Mouse (Mus musculus) brain, embryonic 18.5 days (tissue): ENCODE data around the gene March1.

Source experiments
- DNase-seq: peaks from one replicate; pipeline ENCODE4 v3.0.0-alpha.2; 2012; ENCODE audit warnings: low read depth, low spot score

March1 gene

DNA sequence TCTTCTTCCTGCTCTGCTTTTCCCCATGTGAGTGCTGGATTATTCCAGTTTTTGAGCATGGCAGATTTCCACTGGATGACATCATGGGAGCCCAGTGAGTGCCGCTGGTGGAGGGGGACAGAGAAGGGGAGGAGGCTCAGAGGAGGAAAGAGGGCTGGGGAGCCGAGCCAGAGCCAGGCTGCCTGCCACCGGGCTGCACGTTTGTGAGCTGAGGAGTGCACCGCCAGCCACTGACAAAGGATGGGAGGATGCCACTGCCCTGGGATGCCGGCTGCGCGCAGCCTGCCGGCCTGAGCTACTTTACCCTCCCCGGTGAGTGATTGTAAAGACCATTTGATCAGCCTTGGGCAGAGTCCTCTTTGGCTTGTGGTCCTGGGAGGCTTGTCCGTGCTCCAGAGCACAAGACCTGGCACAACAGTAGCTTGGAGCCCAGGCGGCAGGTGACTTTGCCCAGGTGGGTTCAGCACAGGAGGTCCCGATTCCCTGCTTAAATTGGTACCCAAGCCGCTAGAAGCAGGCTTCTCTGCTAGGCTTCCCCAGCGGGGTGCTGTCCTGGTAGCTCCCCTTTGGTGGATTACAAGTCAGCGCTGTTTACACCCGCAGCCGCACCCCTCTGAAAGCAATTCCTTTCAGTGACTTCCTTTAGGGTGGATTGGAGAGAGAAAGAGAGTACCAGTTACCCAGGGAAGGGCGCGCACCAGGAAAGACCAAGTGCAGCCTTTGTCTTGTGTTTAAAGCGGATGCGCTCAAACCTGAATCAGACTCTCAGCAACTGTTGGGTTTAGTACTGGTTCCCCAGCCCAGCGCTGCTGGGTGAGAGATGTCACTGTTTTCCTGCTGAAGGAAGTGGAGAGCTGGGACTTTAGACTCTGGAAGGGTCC lies at the start of gene March1:
March1 (plus strand) TSS at position 30 of the 881 bp plus-strand sequence.
- DNase-seq = peak; percentile 66

- DNase-seq = no peak
Observed at GRCm38 (mm10) chr8:65586909-65587308, 30.8 kb upstream of the March1 start.

- DNase-seq = no peak
Observed at GRCm38 (mm10) chr8:65603241-65603640, 14.5 kb upstream of the March1 start.

- DNase-seq = no peak
Observed at GRCm38 (mm10) chr8:65609509-65609908, 8.2 kb upstream of the March1 start.

- peak; percentile 10 for DNase-seq
Observed at GRCm38 (mm10) chr8:65618966-65619365, 1.3 kb downstream of the March1 start.

GRCm38 (mm10) chr8:65644931-65645330 lies 27.2 kb downstream of the March1 start:
- DNase-seq = no peak

DNA sequence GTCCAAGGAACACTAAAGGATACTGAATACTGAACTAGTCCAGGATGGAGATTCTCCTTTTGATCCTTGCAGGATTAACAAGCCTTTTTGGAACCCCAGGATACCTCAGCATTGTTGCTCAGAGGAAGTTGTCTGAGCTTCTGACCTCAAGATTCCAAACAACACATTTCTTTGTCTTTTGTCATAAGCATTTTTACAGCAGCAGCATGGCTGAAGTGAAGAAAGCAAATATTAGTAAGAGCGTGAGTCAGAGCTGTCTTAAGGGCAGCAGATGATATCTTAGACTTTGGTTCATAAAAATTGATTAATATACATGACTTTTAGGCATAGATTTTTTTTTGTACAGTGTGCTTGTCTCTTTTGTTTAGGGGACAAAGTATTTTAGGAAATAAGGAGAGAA lies 27.8 kb downstream of the March1 start:
- no peak for DNase-seq

GRCm38 (mm10) chr8:65645945-65646344 lies 28.2 kb downstream of the March1 start:
- no peak for DNase-seq

- DNase-seq = no peak
Observed at GRCm38 (mm10) chr8:65655924-65656323, 38.2 kb downstream of the March1 start.

GRCm38 (mm10) chr8:65661885-65662284 lies 44.2 kb downstream of the March1 start:
- DNase-seq = no peak

- no peak for DNase-seq
Observed at GRCm38 (mm10) chr8:65665786-65666185, 48.1 kb downstream of the March1 start.

GRCm38 (mm10) chr8:65743066-65743465 lies 125.4 kb downstream of the March1 start:
- no peak for DNase-seq

GRCm38 (mm10) chr8:65775815-65776214 lies 158.1 kb downstream of the March1 start:
- peak; percentile 14 for DNase-seq

DNA sequence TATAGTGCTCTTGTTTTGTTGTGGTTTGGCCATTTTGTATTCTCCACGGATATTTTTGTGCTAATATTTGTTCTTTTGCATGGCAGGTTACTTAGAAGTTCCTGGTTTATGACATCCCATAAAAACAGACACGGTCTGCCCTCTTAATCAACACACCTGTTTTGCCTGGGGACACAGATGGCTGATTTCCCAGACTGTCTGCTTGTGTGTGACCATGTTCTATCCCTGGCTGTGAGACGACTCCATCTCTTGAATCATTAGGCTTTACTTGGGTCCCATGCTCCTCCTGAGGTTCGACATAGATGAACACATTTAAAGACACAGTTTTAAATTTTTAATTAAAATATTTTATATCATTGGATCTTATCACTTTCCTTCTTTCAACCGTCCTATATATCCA lies 163.5 kb downstream of the March1 start:
- no peak for DNase-seq

GRCm38 (mm10) chr8:65812971-65813370 lies 195.3 kb downstream of the March1 start:
- no peak for DNase-seq

DNA sequence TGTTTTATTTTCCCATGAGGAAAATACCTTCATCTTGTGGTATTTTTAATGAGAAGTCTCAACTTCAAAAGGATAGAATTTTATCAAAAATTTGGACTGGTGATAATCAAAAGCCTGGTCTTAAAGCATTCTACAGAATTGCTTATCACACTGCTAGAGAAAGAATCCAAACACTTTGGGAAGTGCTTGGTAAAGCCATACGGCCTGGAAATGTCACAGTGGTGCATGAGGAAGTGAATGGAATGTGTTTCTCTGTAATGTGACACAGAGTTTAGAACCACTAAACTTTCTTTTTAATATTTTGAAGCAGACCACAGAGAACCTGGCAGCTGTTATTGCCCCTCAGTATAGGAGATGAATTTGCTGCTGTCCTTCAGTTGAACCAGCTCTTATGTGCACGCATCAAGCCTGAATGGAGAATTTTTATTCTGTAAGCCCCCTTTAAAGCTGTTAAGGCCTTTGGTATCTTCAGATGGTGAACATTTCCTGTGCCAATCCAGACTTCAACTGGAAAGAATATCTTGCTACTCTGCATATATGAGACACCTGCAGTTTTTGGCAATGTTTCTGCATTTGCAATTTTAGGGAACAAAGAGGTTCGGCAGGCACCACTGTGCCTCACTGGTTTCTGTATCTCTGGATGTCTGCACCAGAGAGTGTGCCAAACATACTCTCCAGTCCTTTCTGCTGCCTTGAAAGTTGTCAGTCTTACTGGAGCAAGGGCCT lies 304.8 kb downstream of the March1 start:
- peak; percentile 55 for DNase-seq

GRCm38 (mm10) chr8:65956948-65957347 lies 339.2 kb downstream of the March1 start:
- DNase-seq = no peak

DNA sequence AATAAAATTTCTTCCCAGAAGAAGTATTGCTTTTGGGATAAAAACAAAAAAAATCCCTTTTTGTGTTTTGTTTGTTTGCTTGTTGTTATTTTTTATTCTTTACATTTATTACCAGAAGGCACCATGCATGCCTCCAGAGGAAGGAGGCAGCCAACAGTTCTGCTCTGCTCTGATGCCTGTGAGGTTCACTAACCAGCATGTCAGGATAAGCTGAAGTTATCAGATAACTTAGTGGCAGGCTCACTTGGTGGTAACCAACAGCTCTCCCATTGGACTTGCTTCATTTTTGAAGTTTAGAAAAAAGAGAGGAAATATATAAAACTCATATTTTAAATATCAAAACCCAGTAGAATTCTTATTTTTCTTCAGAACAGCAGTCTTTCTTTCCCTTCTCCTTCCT lies 339.8 kb downstream of the March1 start:
- DNase-seq = no peak

DNA sequence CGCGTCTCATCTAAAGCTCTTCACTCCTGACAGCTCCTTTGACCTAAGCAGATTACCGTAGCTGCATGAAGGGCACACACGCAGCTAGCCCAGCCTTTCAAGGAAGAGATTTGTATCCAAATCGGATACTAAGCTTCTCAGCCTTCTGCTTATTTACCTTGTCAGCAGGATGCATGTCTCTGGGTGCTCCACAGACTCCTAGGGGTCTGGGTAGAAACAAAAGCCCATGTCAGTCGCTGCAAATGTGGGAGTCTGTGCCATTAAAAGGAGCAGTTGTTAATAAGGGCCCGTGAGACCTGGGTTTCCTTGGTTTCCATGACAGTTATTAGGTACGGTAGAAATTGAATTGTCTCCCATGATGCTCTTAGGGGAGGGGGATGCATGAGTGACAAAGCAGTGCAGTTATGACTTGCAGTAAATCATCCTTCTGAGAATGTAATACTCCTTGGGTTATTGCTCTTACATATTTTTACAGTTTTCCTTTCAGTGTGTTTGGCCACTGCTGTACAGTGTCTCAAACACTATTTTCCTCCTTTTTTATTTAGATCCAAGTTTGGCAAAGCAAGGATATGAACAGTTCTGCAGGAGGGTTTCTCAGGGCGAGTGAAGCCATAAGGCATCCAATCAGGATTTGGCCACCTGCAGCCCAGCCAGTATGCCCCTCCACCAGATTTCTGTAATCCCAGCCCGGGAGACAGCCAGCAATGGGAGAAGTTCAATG lies 349.0 kb downstream of the March1 start:
- no peak for DNase-seq

- DNase-seq = no peak
Observed at GRCm38 (mm10) chr8:65967223-65967778, 349.6 kb downstream of the March1 start.

GRCm38 (mm10) chr8:65976905-65977304 lies 359.2 kb downstream of the March1 start:
- no peak for DNase-seq

DNA sequence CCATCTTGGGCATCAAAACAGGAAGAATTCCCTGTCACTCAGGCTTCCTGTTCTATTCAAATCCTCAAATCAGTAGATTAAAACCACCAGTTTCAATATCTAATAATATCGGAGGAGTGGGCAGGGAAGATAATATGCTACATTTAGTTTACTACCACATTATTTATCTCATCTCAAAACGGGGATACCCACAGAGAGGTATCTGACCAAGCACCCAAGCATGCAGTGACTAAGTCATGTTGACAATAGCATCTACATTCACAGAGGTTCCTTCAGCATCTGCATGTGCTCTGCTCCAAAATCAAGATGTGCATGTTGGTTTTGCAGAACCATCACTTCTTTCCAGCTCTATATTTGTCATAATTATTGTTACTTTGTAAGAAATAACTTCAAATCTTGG lies 364.3 kb downstream of the March1 start:
- no peak for DNase-seq
